Comparison of ENCODE assay signal across 13 mouse cellular contexts in genomic region chr10:95223211-95223610, GRCm38 (mm10).
DNase-seq lines count a peak whose midpoint lies in the region; ATAC-seq and TF ChIP-seq lines count a peak whose summit lies in the region.
"Had no signal": no experiment of that assay in that cellular context is flagged by ENCODE, and none has a peak within 500 bp of the region (broad histone marks: within the 10 kb centered on the region; RNA-seq: fewer than 3 reads in every experiment).

No protein-coding gene starts in this region.

- TF ChIP-seq CTCF in E14TG2a.4 (conservative IDR thresholded peaks at IDR 0.05; ENCODE audit: low read length) = no peak

- ATAC-seq in megakaryocyte progenitor cell, adult 5-6 weeks (replicated peaks; ENCODE audit: poor library complexity) = no peak
- ATAC-seq: forebrain, embryonic 14.5 days had no signal

- H3K27me3 ChIP-seq in E14TG2a.4 (ENCODE audit: insufficient read depth, low read length) = no peaks in the 10 kb centered on the region
- H3K27me3 ChIP-seq: hindbrain, embryonic 12.5 days had no signal

- H3K9me3 ChIP-seq in E14TG2a.4 (ENCODE audit: low read length) = no peaks in the 10 kb centered on the region
- H3K9me3 ChIP-seq: hindbrain, embryonic 12.5 days had no signal

- peak overlapping the region; percentile 55 for H3K4me3 ChIP-seq in E14TG2a.4 (replicated peaks; ENCODE audit: low read length)
- H3K4me3 ChIP-seq: hindbrain, embryonic 12.5 days had no signal

- peaks cover 24% of the 10 kb centered on the region for H3K36me3 ChIP-seq in E14TG2a.4 (ENCODE audit: insufficient read depth, low read length)
- H3K36me3 ChIP-seq: hindbrain, embryonic 12.5 days had no signal

- peak; percentile 36 to 39 for DNase-seq in cerebellum, postnatal 14 days
- no peak for DNase-seq in cerebellum, adult 18-20 months
- peak; percentile 77 for DNase-seq in R1 (ENCODE audit: low read depth, low spot score)
- peak; percentile 24 for DNase-seq in large intestine, adult 2 months (ENCODE audit: low read depth, low spot score)
- no peak for DNase-seq in lung, postnatal 14 days
- DNase-seq: gastrocnemius, postnatal 14 days; kidney, adult 8-10 months; kidney, postnatal 10 days; spleen, adult 18-20 months had no signal

- WGBS in large intestine, adult 2 months = 33% methylated on average over 16 of the region's 16 CpGs

- H3K4me1 ChIP-seq in E14TG2a.4 (replicated peaks; ENCODE audit: low read depth, low read length) = peaks cover 51% of the 10 kb centered on the region

Comparison
In these comparisons a context has a peak if more than half of its experiments do, and no peak if none do; other contexts are left out.
1. DNase-seq: peak in cerebellum, postnatal 14 days (2 of 2), R1 (single experiment) and large intestine, adult 2 months (single experiment); none in cerebellum, adult 18-20 months (0 of 2) and lung, postnatal 14 days (single experiment).